Mouse (Mus musculus) stomach, postnatal 0 days (tissue): ENCODE measurements at regions not wholly inside any gene's neighbourhood (a gene's known extent, or its start where the extent isn't known, plus 50 kb on each side); places are given as distances from the start of the nearest gene placed in this dataset.

Experiments
- CTCF ChIP-seq: IDR thresholded peaks from 2 replicates; pipeline ENCODE4 v1.5.1; 2016; ENCODE audit warnings: antibody characterized with exemption, low read depth, mild to moderate bottlenecking, moderate library complexity
- EP300 ChIP-seq: optimal IDR thresholded peaks from 2 replicates; pipeline ENCODE3; 2016; ENCODE audit warnings: antibody characterized with exemption

DNA sequence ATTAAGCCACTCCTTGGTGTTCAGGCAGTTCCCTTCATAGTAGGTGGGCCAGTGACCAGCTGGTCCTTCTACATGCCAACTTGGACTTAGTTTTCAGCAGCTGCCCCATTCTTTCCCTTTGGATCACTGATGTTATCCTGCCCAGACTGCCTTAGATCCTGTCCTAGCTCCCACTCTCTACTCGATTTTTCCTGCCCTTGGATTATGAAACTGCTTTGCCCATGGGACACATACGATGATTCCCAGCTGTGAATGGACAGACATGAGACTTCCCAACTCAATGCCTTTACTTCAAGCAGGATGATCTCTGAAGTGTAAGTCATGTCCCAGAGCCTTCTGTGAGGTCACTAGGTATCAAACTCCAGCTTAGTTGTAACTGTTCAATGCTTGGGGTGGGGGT lies 684.5 kb upstream of the Vstm2b start:
- TF ChIP-seq CTCF (no peak), EP300 (no peak)
